Mouse (Mus musculus): Measurements from ENCODE around the gene Triobp. TPM values are rescaled to one million over a fixed set of nuclear protein-coding genes. Genes with fewer than 3 reads are reported as not detected.

Triobp gene
- total RNA-seq, 1 experiment, result 30.6 TPM

DNA sequence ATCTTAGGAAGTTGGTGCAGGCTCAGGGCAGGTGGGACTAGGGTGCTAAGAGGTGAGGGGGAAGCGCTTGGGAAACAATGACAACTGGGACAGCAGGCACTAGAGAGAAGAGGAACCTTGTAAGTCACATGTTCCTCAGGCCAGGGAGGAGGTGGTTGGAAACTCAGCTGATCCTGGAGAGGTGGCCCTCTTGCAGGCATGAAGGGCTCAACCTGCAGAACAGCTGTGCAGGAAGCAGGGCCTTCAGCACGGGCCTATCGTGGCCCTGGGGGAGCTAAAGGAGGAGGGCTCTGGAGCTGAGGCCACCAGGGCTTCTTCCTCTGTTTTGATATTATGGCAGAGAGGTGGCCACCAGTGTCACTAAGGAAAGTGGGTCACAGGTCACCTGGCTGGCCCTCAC, 49.1 kb downstream of the Triobp start:
- TF ChIP-seq MAFK (IDR thresholded peaks at IDR 0.05; ENCODE audit: insufficient read depth, low read depth, low read length) (no peak), HCFC1 (IDR thresholded peaks at IDR 0.05; ENCODE audit: borderline replicate concordance, insufficient read depth, low read length) (no peak), ZC3H11A (IDR thresholded peaks at IDR 0.05; ENCODE audit: borderline replicate concordance, low read depth, low read length) (no peak)
- no peak for DNase-seq (ENCODE audit: low read depth, low spot score)
- peaks cover 20% of the 10 kb centered on the region for H3K36me3 ChIP-seq (ENCODE audit: control insufficient read depth, insufficient read depth, low read length, poor library complexity, severe bottlenecking)

DNA sequence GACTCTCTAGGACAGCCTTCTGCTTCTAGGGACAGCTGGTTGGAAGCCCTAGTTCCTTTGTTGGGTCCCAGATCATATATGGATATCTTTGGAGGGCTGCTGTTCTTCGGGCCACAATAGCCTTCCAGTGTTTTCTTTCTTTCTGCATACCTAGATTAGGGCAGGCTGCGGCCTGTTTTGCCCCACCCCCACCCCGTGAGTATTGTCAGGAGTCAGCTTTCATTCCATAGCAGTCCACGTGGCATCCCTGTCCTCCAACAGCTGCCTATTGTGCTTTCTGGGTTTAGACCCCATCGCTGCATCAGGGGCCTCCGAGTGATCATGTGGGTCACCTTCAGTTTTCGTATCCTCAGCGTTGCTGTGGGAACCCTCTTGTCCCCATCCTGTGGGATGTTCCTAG, 50.8 kb downstream of the Triobp start:
- in situ Hi-C loops (cut with MboI; ENCODE audit: low sequenced_read_pairs in 2 of 2, unreplicated experiment in 2 of 2), result no loop called here

More for the DNA sequence above, 49.1 kb downstream of the Triobp start:
- H3K9ac ChIP-seq (ENCODE audit: insufficient read depth, low read depth, low read length, poor library complexity, severe bottlenecking), result no peak overlapping the region
- in situ Hi-C loops (cut with MboI; ENCODE audit: low sequenced_read_pairs in 2 of 2, unreplicated experiment in 2 of 2), result no loop called here
- H3K27ac ChIP-seq (ENCODE audit: insufficient read depth, low read depth, low read length, poor library complexity, severe bottlenecking), result no peak overlapping the region
- no peak overlapping the region for H3K4me3 ChIP-seq (ENCODE audit: insufficient read depth in 1 of 2, low read depth in 1 of 2, low read length in 2 of 2, poor library complexity in 1 of 2, severe bottlenecking in 1 of 2)
- H3K9me3 ChIP-seq (ENCODE audit: control insufficient read depth, insufficient read depth, low read depth, low read length), result no peaks in the 10 kb centered on the region
- peaks cover 0 to 3% of the 10 kb centered on the region in 2 experiments; a peak in 1 of 4 replicates for H3K4me1 ChIP-seq (ENCODE audit: control insufficient read depth in 2 of 2, insufficient read depth in 2 of 2, low read length in 2 of 2, poor library complexity in 1 of 2)

DNA sequence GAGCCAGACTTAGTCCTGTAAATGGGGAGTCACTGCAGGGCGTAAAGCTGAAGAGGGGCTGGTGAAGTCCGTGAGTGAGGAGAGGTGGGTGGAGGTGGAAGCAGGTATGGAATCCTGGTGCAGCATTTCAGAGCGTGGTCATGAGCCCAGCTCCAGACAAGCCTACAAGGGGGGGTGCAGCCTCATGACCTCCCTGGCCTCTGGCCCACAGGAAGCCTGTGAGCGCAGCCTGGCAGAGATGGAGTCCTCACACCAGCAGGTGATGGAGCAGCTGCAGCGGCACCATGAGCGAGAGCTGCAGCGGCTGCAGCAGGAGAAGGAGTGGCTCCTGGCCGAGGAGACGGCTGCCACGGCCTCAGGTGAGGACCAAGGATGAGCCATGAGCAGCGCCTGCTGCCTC, 52.1 kb downstream of the Triobp start:
- no peak for DNase-seq (ENCODE audit: low read depth, low spot score)
- in situ Hi-C loops (cut with MboI; ENCODE audit: low sequenced_read_pairs in 2 of 2, unreplicated experiment in 2 of 2), result no loop called here
- H3K27ac ChIP-seq (ENCODE audit: insufficient read depth, low read depth, low read length, poor library complexity, severe bottlenecking), result no peak overlapping the region
- peaks cover 12% of the 10 kb centered on the region; the same call in 1 of the 2 replicates for H3K36me3 ChIP-seq (ENCODE audit: control insufficient read depth, insufficient read depth, low read length, poor library complexity, severe bottlenecking)
- no peaks in the 10 kb centered on the region for H3K9me3 ChIP-seq (ENCODE audit: control insufficient read depth, insufficient read depth, low read depth, low read length)
- peaks cover 0 to 6% of the 10 kb centered on the region in 2 experiments; a peak in 2 of 4 replicates for H3K4me1 ChIP-seq (ENCODE audit: control insufficient read depth in 2 of 2, insufficient read depth in 2 of 2, low read length in 2 of 2, poor library complexity in 1 of 2)
- no peak overlapping the region for H3K4me3 ChIP-seq (ENCODE audit: insufficient read depth in 1 of 2, low read depth in 1 of 2, low read length in 2 of 2, poor library complexity in 1 of 2, severe bottlenecking in 1 of 2)
- no peak overlapping the region for H3K9ac ChIP-seq (ENCODE audit: insufficient read depth, low read depth, low read length, poor library complexity, severe bottlenecking)
- no peak for TF ChIP-seq ZC3H11A (IDR thresholded peaks at IDR 0.05; ENCODE audit: borderline replicate concordance, low read depth, low read length)
- TF ChIP-seq HCFC1 (IDR thresholded peaks at IDR 0.05; ENCODE audit: borderline replicate concordance, insufficient read depth, low read length), result no peak
- no peak for TF ChIP-seq CHD2 (IDR thresholded peaks at IDR 0.05; ENCODE audit: low read depth, low read length)
- no peak for TF ChIP-seq ZNF384 (IDR thresholded peaks at IDR 0.05; ENCODE audit: low read depth, low read length)
- TF ChIP-seq MAFK (IDR thresholded peaks at IDR 0.05; ENCODE audit: insufficient read depth, low read depth, low read length), result no peak

More for the DNA sequence above, 50.8 kb downstream of the Triobp start:
- peaks cover 0 to 5% of the 10 kb centered on the region in 2 experiments; a peak in 2 of 4 replicates for H3K4me1 ChIP-seq (ENCODE audit: control insufficient read depth in 2 of 2, insufficient read depth in 2 of 2, low read length in 2 of 2, poor library complexity in 1 of 2)
- DNase-seq (ENCODE audit: low read depth, low spot score), result no peak
- no peak overlapping the region for H3K27ac ChIP-seq (ENCODE audit: insufficient read depth, low read depth, low read length, poor library complexity, severe bottlenecking)
- H3K4me3 ChIP-seq (ENCODE audit: insufficient read depth in 1 of 2, low read depth in 1 of 2, low read length in 2 of 2, poor library complexity in 1 of 2, severe bottlenecking in 1 of 2), result no peak overlapping the region
- H3K9me3 ChIP-seq (ENCODE audit: control insufficient read depth, insufficient read depth, low read depth, low read length), result no peaks in the 10 kb centered on the region
- H3K36me3 ChIP-seq (ENCODE audit: control insufficient read depth, insufficient read depth, low read length, poor library complexity, severe bottlenecking), result peaks cover 18% of the 10 kb centered on the region
- no peak overlapping the region for H3K9ac ChIP-seq (ENCODE audit: insufficient read depth, low read depth, low read length, poor library complexity, severe bottlenecking)
- TF ChIP-seq CHD2 (IDR thresholded peaks at IDR 0.05; ENCODE audit: low read depth, low read length), result no peak
- no peak for TF ChIP-seq HCFC1 (IDR thresholded peaks at IDR 0.05; ENCODE audit: borderline replicate concordance, insufficient read depth, low read length)
- no peak for TF ChIP-seq ZNF384 (IDR thresholded peaks at IDR 0.05; ENCODE audit: low read depth, low read length)
- no peak for TF ChIP-seq ZC3H11A (IDR thresholded peaks at IDR 0.05; ENCODE audit: borderline replicate concordance, low read depth, low read length)
- TF ChIP-seq MAFK (IDR thresholded peaks at IDR 0.05; ENCODE audit: insufficient read depth, low read depth, low read length), result no peak

DNA sequence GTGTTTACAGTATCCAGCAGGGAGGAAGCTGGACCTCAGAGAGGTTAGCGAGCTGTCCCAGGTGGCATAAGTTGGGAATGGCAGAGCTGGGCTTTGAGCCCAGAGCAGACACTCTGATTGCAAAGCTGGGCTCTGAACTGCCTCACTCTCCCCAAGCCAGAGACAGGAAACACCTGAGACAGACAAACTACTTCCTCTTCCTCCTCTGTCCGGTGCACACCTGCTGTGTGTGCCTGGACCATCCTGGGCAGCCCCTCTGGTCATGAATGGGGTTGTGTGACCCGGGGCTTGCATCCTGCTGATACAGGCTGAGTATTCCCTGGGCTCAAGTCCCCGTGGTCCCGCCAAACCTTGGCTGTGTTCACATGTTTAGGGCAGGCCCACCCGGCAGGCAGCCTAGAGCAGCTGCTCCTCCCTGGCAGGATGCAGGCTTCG, 52.9 kb downstream of the Triobp start:
- Histone ChIP-seq H3K4me3 (ENCODE audit: insufficient read depth in 1 of 2, low read depth in 1 of 2, low read length in 2 of 2, poor library complexity in 1 of 2, severe bottlenecking in 1 of 2) (no peak overlapping the region), H3K27ac (ENCODE audit: insufficient read depth, low read depth, low read length, poor library complexity, severe bottlenecking) (no peak overlapping the region), H3K36me3 (ENCODE audit: control insufficient read depth, insufficient read depth, low read length, poor library complexity, severe bottlenecking) (peaks cover 15% of the 10 kb centered on the region; the same call in 1 of the 2 replicates), H3K9ac (ENCODE audit: insufficient read depth, low read depth, low read length, poor library complexity, severe bottlenecking) (no peak overlapping the region), H3K9me3 (ENCODE audit: control insufficient read depth, insufficient read depth, low read depth, low read length) (no peaks in the 10 kb centered on the region), H3K4me1 (ENCODE audit: control insufficient read depth in 2 of 2, insufficient read depth in 2 of 2, low read length in 2 of 2, poor library complexity in 1 of 2) (peaks cover 0 to 6% of the 10 kb centered on the region in 2 experiments; a peak in 2 of 4 replicates)
- TF ChIP-seq CHD2 (IDR thresholded peaks at IDR 0.05; ENCODE audit: low read depth, low read length), result no peak
- TF ChIP-seq HCFC1 (IDR thresholded peaks at IDR 0.05; ENCODE audit: borderline replicate concordance, insufficient read depth, low read length), result no peak
- in situ Hi-C loops (cut with MboI; ENCODE audit: low sequenced_read_pairs in 2 of 2, unreplicated experiment in 2 of 2), result no loop called here
- DNase-seq (ENCODE audit: low read depth, low spot score), result no peak

DNA sequence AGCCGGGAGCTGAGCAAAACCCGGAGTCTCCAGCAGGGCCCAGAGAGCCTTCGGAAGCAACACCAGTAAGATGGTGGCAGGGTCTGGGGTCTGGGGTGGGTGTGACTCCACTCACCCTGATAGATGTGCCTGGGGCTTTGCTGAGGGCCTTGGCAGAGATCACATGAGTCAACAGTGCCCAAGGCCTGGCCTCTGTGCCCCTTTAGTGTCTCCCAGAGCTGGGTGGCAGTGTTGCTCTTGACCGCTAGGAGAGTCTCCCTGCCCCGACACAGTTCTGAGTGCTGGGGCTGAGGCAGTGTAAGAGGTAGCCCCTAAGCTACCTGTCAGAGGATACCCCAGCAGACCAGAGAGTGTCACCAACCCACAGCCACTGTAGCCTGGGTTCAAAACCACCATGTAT, 54.0 kb downstream of the Triobp start:
- H3K4me1 ChIP-seq (ENCODE audit: control insufficient read depth in 2 of 2, insufficient read depth in 2 of 2, low read length in 2 of 2, poor library complexity in 1 of 2), result peaks cover 0 to 9% of the 10 kb centered on the region in 2 experiments; a peak in 2 of 4 replicates
- no peak for DNase-seq (ENCODE audit: low read depth, low spot score)
- H3K36me3 ChIP-seq (ENCODE audit: control insufficient read depth, insufficient read depth, low read length, poor library complexity, severe bottlenecking), result peaks cover 15% of the 10 kb centered on the region; the same call in 1 of the 2 replicates
- in situ Hi-C loops (cut with MboI; ENCODE audit: low sequenced_read_pairs in 2 of 2, unreplicated experiment in 2 of 2), result no loop called here
- no peak overlapping the region for H3K27ac ChIP-seq (ENCODE audit: insufficient read depth, low read depth, low read length, poor library complexity, severe bottlenecking)
- no peak overlapping the region for H3K9ac ChIP-seq (ENCODE audit: insufficient read depth, low read depth, low read length, poor library complexity, severe bottlenecking)
- H3K9me3 ChIP-seq (ENCODE audit: control insufficient read depth, insufficient read depth, low read depth, low read length), result no peaks in the 10 kb centered on the region
- no peak overlapping the region for H3K4me3 ChIP-seq (ENCODE audit: insufficient read depth in 1 of 2, low read depth in 1 of 2, low read length in 2 of 2, poor library complexity in 1 of 2, severe bottlenecking in 1 of 2)
- TF ChIP-seq ZC3H11A (IDR thresholded peaks at IDR 0.05; ENCODE audit: borderline replicate concordance, low read depth, low read length) (no peak), MAFK (IDR thresholded peaks at IDR 0.05; ENCODE audit: insufficient read depth, low read depth, low read length) (no peak), CHD2 (IDR thresholded peaks at IDR 0.05; ENCODE audit: low read depth, low read length) (no peak), HCFC1 (IDR thresholded peaks at IDR 0.05; ENCODE audit: borderline replicate concordance, insufficient read depth, low read length) (no peak), ZNF384 (IDR thresholded peaks at IDR 0.05; ENCODE audit: low read depth, low read length) (no peak)

Measured in ES-E14 (cell line).